Mouse (Mus musculus) brain, embryonic 14.5 days (tissue): Measurements from ENCODE around the gene Pdcd1lg2.

Experiments used
- CTCF ChIP-seq: fragments of 200-500 bp; IDR thresholded peaks from 2 replicates; pipeline ENCODE4 v1.5.1; 2012; ENCODE audit warnings: inconsistent platforms, mild to moderate bottlenecking, moderate library complexity, borderline replicate concordance; ENCODE audit not compliant: insufficient read depth, insufficient read length; ENCODE audit errors: extremely low read depth
- POLR2A ChIP-seq: fragments of 200-500 bp; IDR thresholded peaks from 2 replicates; pipeline ENCODE4 v1.6.1; 2012; ENCODE audit warnings: mild to moderate bottlenecking, inconsistent platforms, borderline replicate concordance; ENCODE audit not compliant: poor library complexity, insufficient read depth, insufficient read length, severe bottlenecking; ENCODE audit errors: extremely low read depth

DNA sequence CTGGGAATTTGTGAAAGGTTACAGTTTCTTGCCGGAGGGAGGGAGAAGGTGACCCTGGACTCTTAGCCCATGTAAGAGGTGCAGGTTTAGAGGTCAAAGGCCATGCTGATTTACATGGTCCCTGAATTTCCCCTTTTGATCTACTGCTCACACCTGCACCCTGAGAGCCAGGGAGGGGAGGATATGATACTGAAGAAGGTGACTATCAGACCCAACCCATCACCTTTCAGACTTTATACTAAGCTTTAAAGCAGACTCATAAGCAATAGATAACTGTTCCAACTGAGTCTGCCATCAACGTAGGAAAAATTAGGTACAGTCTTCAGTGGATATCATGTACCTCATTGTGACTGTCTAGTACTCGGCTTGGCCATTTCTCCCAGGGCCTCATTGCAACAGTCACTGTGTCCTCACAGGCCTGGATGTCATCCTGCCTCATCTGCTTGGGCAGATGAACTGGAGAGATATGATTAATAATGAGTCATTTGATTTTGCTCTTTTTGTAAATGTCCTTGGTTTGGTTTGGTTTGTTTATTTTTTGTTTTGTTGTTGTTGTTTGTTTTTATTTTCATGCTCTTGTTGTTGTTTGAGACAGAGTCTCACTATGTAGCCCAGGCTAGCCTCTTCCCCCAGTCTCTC lies 41.9 kb upstream of the Pdcd1lg2 start:
- TF ChIP-seq POLR2A (no peak), CTCF (no peak)
